Mouse (Mus musculus) hindbrain, embryonic 14.5 days (tissue): Measurements from ENCODE around the gene March10. TPM values are rescaled to one million over a fixed set of nuclear protein-coding genes. Genes with fewer than 3 reads are reported as not detected.

Experiments
- ATAC-seq: fragments of 200-750 bp; cut with Nextera tagmentation; 2 replicates; pipeline ENCODE4 v1.8.0; 2017; ENCODE audit warnings: moderate number of reproducible peaks, mild to moderate bottlenecking, moderate TSS enrichment, moderate library complexity; ENCODE audit not compliant: low FRiP score
- DNase-seq: peaks from one replicate; pipeline ENCODE4 v3.0.0-alpha.2; 2015; ENCODE audit warnings: low spot score
- H3K27ac ChIP-seq: fragments of 300-500 bp; sonication (generic); 2 replicates; pipeline ENCODE4 v1.5.1; 2014; ENCODE audit warnings: mild to moderate bottlenecking, moderate library complexity
- H3K27me3 ChIP-seq: fragments of 300-500 bp; sonication (generic); 2 replicates; pipeline ENCODE4 v1.6.1; 2014; ENCODE audit warnings: mild to moderate bottlenecking, low read length, mixed read lengths; ENCODE audit not compliant: control insufficient read depth, insufficient read depth
- H3K36me3 ChIP-seq: fragments of 300-500 bp; sonication (generic); replicated peaks from 2 replicates; pipeline ENCODE4 v1.6.1; 2014; ENCODE audit not compliant: control insufficient read depth, insufficient read depth
- H3K4me1 ChIP-seq: fragments of 300-500 bp; sonication (generic); replicated peaks from 2 replicates; pipeline ENCODE4 v1.6.1; 2014; ENCODE audit warnings: antibody characterized with exemption, low read length, mixed read lengths; ENCODE audit not compliant: control insufficient read depth, insufficient read depth
- H3K4me2 ChIP-seq: fragments of 300-500 bp; sonication (generic); replicated peaks from 2 replicates; pipeline ENCODE4 v1.6.1; 2014; ENCODE audit warnings: mild to moderate bottlenecking, moderate library complexity
- H3K4me3 ChIP-seq: fragments of 300-500 bp; sonication (generic); replicated peaks from 2 replicates; pipeline ENCODE4 v1.5.1; 2014; ENCODE audit warnings: mild to moderate bottlenecking, low read length
- H3K9ac ChIP-seq: fragments of 300-500 bp; sonication (generic); 2 replicates; pipeline ENCODE4 v1.6.1; 2014
- H3K9me3 ChIP-seq: fragments of 300-500 bp; sonication (generic); 2 replicates; pipeline ENCODE4 v1.6.1; 2016; ENCODE audit warnings: low read length; ENCODE audit not compliant: control insufficient read depth
- WGBS: fragments of 180-500 bp; shearing (Covaris S2); extraction: QIAGEN DNeasy Blood & Tissue Kit; methylation state at CpG from one replicate; pipeline ENCODE4 v1.1.7; 2014; 5-methylcytosine and 5-hydroxymethylcytosine counted together
- polyA plus RNA-seq: library from polyadenylated mRNA; unstranded; fragments of >200 nt; fragmentation: Nextera tagmentation; extraction: Ambion mirVana; gene quantifications from 2 replicates; pipeline ENCODE4 v1.2.1, GENCODE M21; 2014

The March10 gene
- polyA plus RNA-seq, 1 experiment from 2014 or later, result 0.41 TPM

GRCm38 (mm10) chr11:105443505-105443904, 13.0 kb downstream of the March10 start:
- no peaks in the 10 kb centered on the region for H3K36me3 ChIP-seq
- no peaks in the 10 kb centered on the region for H3K9me3 ChIP-seq
- no peaks in the 10 kb centered on the region for H3K4me1 ChIP-seq
- H3K27ac ChIP-seq, result no peak overlapping the region
- ATAC-seq (no peak), DNase-seq (no peak)
- no peaks in the 10 kb centered on the region for H3K27me3 ChIP-seq
- no peak overlapping the region for H3K4me2 ChIP-seq
- no peak overlapping the region for H3K4me3 ChIP-seq
- WGBS, result 79% methylated on average over 4 of the region's 5 CpGs
- H3K9ac ChIP-seq, result no peak overlapping the region

- 76% methylated on average over 7 of the region's 7 CpGs for WGBS
- no peaks in the 10 kb centered on the region for H3K36me3 ChIP-seq
Measured at GRCm38 (mm10) chr11:105439796-105440195, 16.7 kb downstream of the March10 start.

GRCm38 (mm10) chr11:105438907-105439306, 17.6 kb downstream of the March10 start:
- 87% methylated on average over 7 of the region's 7 CpGs for WGBS
- H3K9ac ChIP-seq, result no peak overlapping the region
- H3K27ac ChIP-seq, result no peak overlapping the region
- no peaks in the 10 kb centered on the region for H3K4me1 ChIP-seq
- H3K36me3 ChIP-seq, result no peaks in the 10 kb centered on the region
- DNase-seq, result no peak
- ATAC-seq, result no peak
- H3K27me3 ChIP-seq, result no peaks in the 10 kb centered on the region
- H3K4me3 ChIP-seq, result no peak overlapping the region
- H3K9me3 ChIP-seq, result no peaks in the 10 kb centered on the region
- H3K4me2 ChIP-seq, result no peak overlapping the region

More at GRCm38 (mm10) chr11:105439796-105440195, 16.7 kb downstream of the March10 start:
- Histone ChIP-seq H3K4me2 (no peak overlapping the region), H3K4me3 (no peak overlapping the region), H3K27ac (no peak overlapping the region), H3K27me3 (no peaks in the 10 kb centered on the region), H3K9ac (no peak overlapping the region), H3K9me3 (no peaks in the 10 kb centered on the region), H3K4me1 (no peaks in the 10 kb centered on the region)
- no peak for DNase-seq
- ATAC-seq, result no peak

GRCm38 (mm10) chr11:105426441-105426840, 30.1 kb downstream of the March10 start:
- Histone ChIP-seq H3K27ac (no peak overlapping the region), H3K4me1 (no peaks in the 10 kb centered on the region), H3K9ac (no peak overlapping the region), H3K9me3 (no peaks in the 10 kb centered on the region), H3K27me3 (no peaks in the 10 kb centered on the region), H3K36me3 (no peaks in the 10 kb centered on the region), H3K4me2 (no peak overlapping the region), H3K4me3 (no peak overlapping the region)
- DNase-seq (no peak), ATAC-seq (no peak)
- WGBS, result 84% methylated on average over 5 of the region's 5 CpGs

- H3K4me3 ChIP-seq, result no peak overlapping the region
- H3K27me3 ChIP-seq, result no peaks in the 10 kb centered on the region
- no peaks in the 10 kb centered on the region for H3K9me3 ChIP-seq
- H3K27ac ChIP-seq, result no peak overlapping the region
- no peak overlapping the region for H3K9ac ChIP-seq
- H3K36me3 ChIP-seq, result no peaks in the 10 kb centered on the region
- WGBS, result 93% methylated on average over 4 of the region's 4 CpGs
- H3K4me2 ChIP-seq, result no peak overlapping the region
- H3K4me1 ChIP-seq, result no peaks in the 10 kb centered on the region
- ATAC-seq (no peak), DNase-seq (no peak)
Measured at GRCm38 (mm10) chr11:105424643-105425042, 31.9 kb downstream of the March10 start.

- Histone ChIP-seq H3K4me3 (no peak overlapping the region), H3K36me3 (no peaks in the 10 kb centered on the region), H3K4me1 (no peaks in the 10 kb centered on the region), H3K27ac (no peak overlapping the region), H3K9me3 (no peaks in the 10 kb centered on the region), H3K27me3 (no peaks in the 10 kb centered on the region), H3K9ac (no peak overlapping the region), H3K4me2 (no peak overlapping the region)
- ATAC-seq (no peak), DNase-seq (no peak)
- WGBS, result 71% methylated on average over 7 of the region's 7 CpGs
Measured at GRCm38 (mm10) chr11:105420671-105421450, 35.7 kb downstream of the March10 start.

- Histone ChIP-seq H3K27ac (no peak overlapping the region), H3K4me2 (no peak overlapping the region), H3K27me3 (no peaks in the 10 kb centered on the region), H3K9ac (no peak overlapping the region), H3K4me1 (no peaks in the 10 kb centered on the region), H3K36me3 (no peaks in the 10 kb centered on the region), H3K4me3 (no peak overlapping the region), H3K9me3 (no peaks in the 10 kb centered on the region)
- WGBS, result 91% methylated on average over 7 of the region's 7 CpGs
- ATAC-seq, result no peak
- DNase-seq, result no peak
Measured at GRCm38 (mm10) chr11:105419946-105420345, 36.6 kb downstream of the March10 start.

- H3K4me1 ChIP-seq, result no peaks in the 10 kb centered on the region
- 96% methylated on average over 1 of the region's 1 CpGs for WGBS
- no peak overlapping the region for H3K27ac ChIP-seq
- H3K4me2 ChIP-seq, result no peak overlapping the region
- DNase-seq (no peak), ATAC-seq (no peak)
- H3K9me3 ChIP-seq, result no peaks in the 10 kb centered on the region
- H3K4me3 ChIP-seq, result no peak overlapping the region
- H3K27me3 ChIP-seq, result no peaks in the 10 kb centered on the region
- H3K9ac ChIP-seq, result no peak overlapping the region
- H3K36me3 ChIP-seq, result no peaks in the 10 kb centered on the region
Measured at GRCm38 (mm10) chr11:105414009-105414408, 42.5 kb downstream of the March10 start.

GRCm38 (mm10) chr11:105409408-105409807, 47.1 kb downstream of the March10 start:
- Histone ChIP-seq H3K36me3 (no peaks in the 10 kb centered on the region), H3K9me3 (no peaks in the 10 kb centered on the region), H3K4me1 (peaks cover 9% of the 10 kb centered on the region; the same call in 1 of the 2 replicates), H3K4me3 (no peak overlapping the region), H3K27me3 (no peaks in the 10 kb centered on the region), H3K27ac (no peak overlapping the region), H3K9ac (no peak overlapping the region), H3K4me2 (no peak overlapping the region)
- 87% methylated on average over 11 of the region's 11 CpGs for WGBS
- ATAC-seq, result no peak
- DNase-seq, result no peak
